ENCODE assay signal across 9 mouse cellular contexts in genomic region chr13:58640330-58640729, GRCm38 (mm10). TPM values are rescaled to one million over a fixed set of nuclear protein-coding genes. Genes with fewer than 3 reads are reported as not detected.
DNase-seq lines count a peak whose midpoint lies in the region; ATAC-seq lines count a peak whose summit lies in the region.
"Had no signal": no experiment of that assay in that cellular context is flagged by ENCODE, and none has a peak within 500 bp of the region (broad histone marks: within the 10 kb centered on the region; RNA-seq: fewer than 3 reads in every experiment).

No protein-coding gene starts in this region.

- no peak overlapping the region for H3K9ac ChIP-seq in embryonic facial prominence, embryonic 11.5 days (replicated peaks; ENCODE audit: low read length)
- H3K9ac ChIP-seq: limb, embryonic 15.5 days had no signal

- H3K4me2 ChIP-seq in embryonic facial prominence, embryonic 11.5 days (ENCODE audit: low read depth, low read length), result no peak overlapping the region
- H3K4me2 ChIP-seq: limb, embryonic 15.5 days had no signal

- no peak for ATAC-seq in embryonic facial prominence, embryonic 11.5 days (replicated peaks; ENCODE audit: insufficient number of reproducible peaks, low FRiP score, low TSS enrichment, low read depth)

- no peak overlapping the region for H3K27ac ChIP-seq in embryonic facial prominence, embryonic 11.5 days (replicated peaks; ENCODE audit: low read depth, low read length)
- H3K27ac ChIP-seq: limb, embryonic 15.5 days had no signal

- 7% methylated on average over 6 of the region's 6 CpGs for WGBS in embryonic facial prominence, embryonic 11.5 days

- no peaks in the 10 kb centered on the region for H3K4me1 ChIP-seq in embryonic facial prominence, embryonic 11.5 days (ENCODE audit: control insufficient read depth, insufficient read depth, low read length)
- H3K4me1 ChIP-seq: limb, embryonic 15.5 days had no signal

- no peaks in the 10 kb centered on the region for H3K27me3 ChIP-seq in embryonic facial prominence, embryonic 11.5 days (ENCODE audit: control insufficient read depth, insufficient read depth, low read length)

- H3K4me3 ChIP-seq in embryonic facial prominence, embryonic 11.5 days (ENCODE audit: low read depth, low read length), result no peak overlapping the region
- H3K4me3 ChIP-seq: limb, embryonic 15.5 days had no signal

- H3K36me3 ChIP-seq in embryonic facial prominence, embryonic 11.5 days (replicated peaks; ENCODE audit: control insufficient read depth, insufficient read depth, low read depth, low read length), result no peaks in the 10 kb centered on the region
- H3K36me3 ChIP-seq: limb, embryonic 15.5 days had no signal

- DNase-seq in gastrocnemius, adult 18-20 months (ENCODE audit: low spot score), result peak; percentile 14
- DNase-seq in gastrocnemius, adult 8-10 months (ENCODE audit: low spot score in 2 of 2), result no peak
- peak; percentile 31 for DNase-seq in 3T3-L1 (ENCODE audit: low read depth, low spot score)
- peak; percentile 77 for DNase-seq in adrenal gland, postnatal 14 days
- DNase-seq in embryonic facial prominence, embryonic 11.5 days (ENCODE audit: low spot score), result peak; percentile 73
- DNase-seq in layer of hippocampus, adult 18-20 months (ENCODE audit: low spot score in 2 of 2), result peak; percentile 9 to 61
- DNase-seq in lung, postnatal 36 days, result peak; percentile 43
- DNase-seq in testis, postnatal 14 days (ENCODE audit: low spot score), result peak; percentile 26

- H3K9me3 ChIP-seq in embryonic facial prominence, embryonic 11.5 days (replicated peaks; ENCODE audit: control insufficient read depth, low read length), result no peaks in the 10 kb centered on the region
- H3K9me3 ChIP-seq: limb, embryonic 15.5 days had no signal

RNA-seq across cellular contexts. Expression of gene Slc28a3, which starts 29.7 kb away (rescaled TPM):
- not detected for total RNA-seq in gastrocnemius, adult 18-20 months (2021)
- total RNA-seq in gastrocnemius, adult 8-10 months (2022), result not detected
- not detected in 2 replicates for total RNA-seq in adrenal gland, postnatal 14 days (2021)
- polyA plus RNA-seq in embryonic facial prominence, embryonic 11.5 days (2014; fragmentation: Nextera tagmentation; extraction: Ambion mirVana), result 0.07 TPM in 1 of 2 replicates, not detected in the other
- total RNA-seq in layer of hippocampus, adult 18-20 months (2021), result under 1 TPM; 0.13 to 0.20 TPM

Comparison
In these comparisons a context has a peak if more than half of its experiments do, and no peak if none do; other contexts are left out.
1. DNase-seq: peak in gastrocnemius, adult 18-20 months (single experiment), 3T3-L1 (single experiment), adrenal gland, postnatal 14 days (single experiment), embryonic facial prominence, embryonic 11.5 days (single experiment), layer of hippocampus, adult 18-20 months (2 of 2), lung, postnatal 36 days (single experiment) and testis, postnatal 14 days (single experiment); none in gastrocnemius, adult 8-10 months (0 of 2).